Mouse (Mus musculus) left cerebral cortex, adult 2 months (tissue): Measurements from ENCODE around the gene Ppp4r3a. TPM values are rescaled to one million over a fixed set of nuclear protein-coding genes. Genes with fewer than 3 reads are reported as not detected.
"Not testable (repeated sequence)": the region's sequence is repeated elsewhere in the genome, so short reads cannot be mapped to it uniquely, and the experiment has no call there.

Experiments
- DNase-seq, 2 experiments: peaks; one replicate each; pipeline ENCODE4 v3.0.0; 2021 to 2022; ENCODE audit warnings: low spot score in 2 of 2, mixed read lengths in 1 of 2; ENCODE audit errors: extremely low spot score in 1 of 2
- H3K27ac ChIP-seq: fragments of 200-600 bp; 2 replicates; pipeline ENCODE4 v1.8.1; 2022
- H3K4me3 ChIP-seq: fragments of 200-600 bp; 2 replicates; pipeline ENCODE4 v1.8.1; 2022
- CTCF ChIP-seq: fragments of 200-600 bp; IDR thresholded peaks from 2 replicates; pipeline ENCODE4 v1.8.1; 2022; ENCODE audit warnings: antibody characterized with exemption, mild to moderate bottlenecking, moderate library complexity
- intact Hi-C: fragments of 180-260 bp; cut with DNase I; formaldehyde crosslinking; loops from one replicate; pipeline ENCODE4 v1.15.1; 2025
- total RNA-seq, 2 experiments: library from RNA; stranded (reverse); gene quantifications; 2 replicates each; pipeline ENCODE4 v1.2.3; 2021

Ppp4r3a gene
- total RNA-seq, 2 experiments from 2014 or later = 44.1 to 45.0 TPM

DNA sequence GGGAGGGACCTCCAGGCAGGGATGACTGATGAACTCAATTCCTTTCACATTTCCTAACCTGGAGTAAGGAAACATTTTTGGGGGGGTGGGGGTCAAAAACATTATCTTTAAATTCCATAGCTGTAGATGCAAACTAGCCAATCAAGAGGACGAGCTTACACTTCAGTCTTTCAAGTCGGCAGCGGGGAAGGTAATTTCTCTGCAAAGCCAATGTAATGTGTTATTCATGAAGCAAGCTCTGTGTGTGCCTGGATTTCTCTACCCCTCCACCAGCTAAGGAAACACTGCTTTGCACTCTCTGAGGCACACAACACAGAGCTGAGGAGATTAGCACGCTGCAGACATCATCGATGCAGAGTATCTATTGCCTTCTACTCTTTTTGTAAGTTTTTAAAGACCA is 64.5 kb downstream of the Ppp4r3a start:
- H3K27ac ChIP-seq = no peak overlapping the region
- no peak for TF ChIP-seq CTCF
- intact Hi-C loops = no loop called here
- no peak overlapping the region for H3K4me3 ChIP-seq
- DNase-seq = no peak

DNA sequence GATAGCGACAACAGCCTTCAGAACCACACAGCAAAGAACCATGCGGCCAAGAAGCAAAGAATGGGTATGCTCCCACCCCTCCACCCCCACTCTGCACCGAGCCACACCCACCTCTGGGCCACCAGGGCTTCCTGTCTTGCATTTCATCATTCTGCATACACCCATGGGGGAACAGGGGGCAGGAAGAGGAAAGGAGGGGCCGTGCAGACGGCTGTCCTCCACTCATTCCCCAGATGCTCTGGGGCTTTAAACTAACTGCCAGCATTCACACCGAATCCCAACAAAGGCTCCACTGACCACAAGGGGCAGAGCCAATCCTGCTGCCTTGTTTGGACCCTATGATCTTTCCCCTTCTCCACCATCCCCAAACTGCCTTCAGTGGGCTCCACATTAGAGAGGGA is 65.5 kb downstream of the Ppp4r3a start:
- Histone ChIP-seq H3K27ac (no peak overlapping the region), H3K4me3 (no peak overlapping the region)
- DNase-seq = no peak
- no peak; the same call in 1 of the 2 replicates for TF ChIP-seq CTCF
- intact Hi-C loops = no loop called here

DNA sequence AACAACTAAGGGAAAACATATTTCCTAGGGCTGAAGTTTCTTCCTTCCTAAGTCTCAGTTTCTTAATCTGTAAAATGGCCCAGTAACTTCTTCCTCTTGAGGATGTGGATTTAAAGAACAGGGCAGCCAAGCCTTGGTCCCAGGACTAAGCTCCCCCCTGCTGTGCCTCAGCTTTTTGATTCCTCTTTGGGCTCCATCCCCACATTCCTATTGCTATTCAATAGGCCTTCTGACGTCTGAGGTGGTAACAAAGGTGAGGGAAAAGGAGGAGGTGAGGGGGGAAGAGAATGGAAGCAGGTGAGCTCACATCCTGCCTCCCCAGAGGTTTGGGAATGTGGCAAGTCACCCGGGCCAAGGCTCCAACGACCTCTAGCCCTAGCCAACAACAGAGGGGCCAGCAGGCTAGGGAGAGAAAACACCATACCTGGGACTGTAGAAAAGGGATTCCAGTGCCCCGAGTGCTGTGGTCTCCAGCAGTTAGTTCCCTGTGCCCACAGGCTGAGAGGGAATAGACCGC is 67.0 kb downstream of the Ppp4r3a start:
- Histone ChIP-seq H3K27ac (no peak overlapping the region), H3K4me3 (no peak overlapping the region)
- TF ChIP-seq CTCF = no peak
- no peak for DNase-seq
- intact Hi-C loops = no loop called here

DNA sequence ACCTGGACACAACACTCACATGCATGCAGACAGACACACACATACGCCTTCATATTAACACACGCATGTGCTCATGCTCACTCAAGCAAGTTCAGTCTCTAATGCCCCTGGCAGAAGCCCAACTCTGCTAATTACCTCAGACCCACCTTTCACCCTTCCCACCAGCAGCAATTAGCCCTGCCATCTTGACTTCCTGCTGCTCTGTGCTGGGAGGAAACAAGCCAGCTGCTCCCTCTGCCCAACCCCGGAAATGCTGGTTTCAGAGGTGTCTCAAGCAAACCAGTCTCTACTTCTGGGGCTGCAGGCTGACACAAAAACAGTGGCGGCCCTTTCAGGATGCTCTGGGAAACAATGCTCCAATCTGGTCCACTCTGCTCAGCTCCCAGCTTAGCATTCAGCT is 67.6 kb downstream of the Ppp4r3a start:
- DNase-seq = no peak
- Histone ChIP-seq H3K27ac (no peak overlapping the region), H3K4me3 (no peak overlapping the region)
- intact Hi-C loops = no loop called here
- TF ChIP-seq CTCF = no peak

DNA sequence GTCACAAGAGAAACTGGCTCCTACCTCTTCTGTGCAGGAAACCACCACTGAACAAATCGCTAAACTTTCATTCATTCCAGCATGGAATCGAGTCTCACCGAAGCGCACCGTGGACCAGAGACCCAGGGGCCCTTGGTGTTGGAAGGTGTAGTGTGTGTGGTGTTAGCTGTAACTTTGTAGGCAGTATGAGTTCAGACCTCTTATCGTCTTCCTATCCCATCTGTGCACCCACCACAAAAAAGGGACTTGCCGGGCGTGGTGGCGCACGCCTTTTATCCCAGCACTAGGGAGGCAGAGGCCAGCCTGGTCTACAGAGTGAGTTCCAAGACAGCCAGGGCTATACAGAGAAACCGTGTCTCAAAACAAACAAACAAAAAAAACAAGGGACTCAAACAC is 68.3 kb downstream of the Ppp4r3a start:
- intact Hi-C loops = no loop called here
- TF ChIP-seq CTCF = no peak
- H3K27ac ChIP-seq = no peak overlapping the region
- DNase-seq = no peak
- no peak overlapping the region for H3K4me3 ChIP-seq

DNA sequence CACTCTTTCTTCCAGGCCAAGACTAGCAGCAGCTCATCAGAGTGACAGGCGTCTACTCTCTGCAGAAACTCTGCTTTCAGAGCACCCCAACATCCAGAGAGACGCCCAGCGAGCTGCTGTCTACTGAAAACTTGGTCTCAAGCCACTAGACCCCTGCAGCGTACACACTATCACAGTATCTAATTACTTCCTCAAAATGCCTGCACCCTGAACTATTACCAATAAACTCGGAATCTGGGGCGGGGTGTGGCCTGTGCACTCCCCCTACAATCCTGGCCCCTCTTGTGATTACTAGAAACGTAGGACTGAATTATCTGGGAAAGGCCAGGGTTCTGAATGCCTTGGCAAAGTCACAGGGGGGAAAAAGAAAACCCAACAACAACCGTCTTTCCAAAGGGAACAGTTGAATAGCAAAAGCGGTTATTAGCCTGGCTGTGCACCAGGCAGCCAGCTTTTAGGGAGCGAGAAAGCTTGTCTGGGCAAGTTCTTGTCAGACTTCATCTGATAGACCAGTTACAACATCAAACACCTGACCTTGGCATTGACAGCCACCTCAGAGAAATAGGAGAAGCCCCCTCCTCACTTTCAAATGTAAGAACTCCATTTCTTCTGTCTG is 68.8 kb downstream of the Ppp4r3a start:
- Histone ChIP-seq H3K4me3 (no peak overlapping the region), H3K27ac (no peak overlapping the region)
- no peak for TF ChIP-seq CTCF
- no peak for DNase-seq
- intact Hi-C loops = no loop called here

DNA sequence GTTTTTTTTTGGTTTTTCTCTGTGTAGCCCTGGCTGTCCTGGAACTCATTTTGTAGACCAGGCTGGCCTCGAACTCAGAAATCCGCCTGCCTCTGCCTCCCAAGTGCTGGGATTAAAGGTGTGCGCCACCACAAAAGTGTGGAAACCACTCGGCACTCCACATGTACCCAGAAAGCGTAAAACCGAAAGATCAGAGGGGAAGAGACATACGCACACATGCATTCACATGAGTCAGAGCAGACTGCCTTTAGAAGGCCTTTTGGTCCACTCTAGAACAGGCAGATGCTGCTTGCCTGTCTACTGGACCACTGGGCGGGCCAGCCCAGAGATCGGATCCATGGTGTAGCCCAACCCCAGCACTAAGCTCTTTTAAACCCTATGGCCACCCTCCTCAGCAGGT is 69.8 kb downstream of the Ppp4r3a start:
- DNase-seq, H3K4me3 ChIP-seq, H3K27ac ChIP-seq, intact Hi-C loops: not testable (repeated sequence)

DNA sequence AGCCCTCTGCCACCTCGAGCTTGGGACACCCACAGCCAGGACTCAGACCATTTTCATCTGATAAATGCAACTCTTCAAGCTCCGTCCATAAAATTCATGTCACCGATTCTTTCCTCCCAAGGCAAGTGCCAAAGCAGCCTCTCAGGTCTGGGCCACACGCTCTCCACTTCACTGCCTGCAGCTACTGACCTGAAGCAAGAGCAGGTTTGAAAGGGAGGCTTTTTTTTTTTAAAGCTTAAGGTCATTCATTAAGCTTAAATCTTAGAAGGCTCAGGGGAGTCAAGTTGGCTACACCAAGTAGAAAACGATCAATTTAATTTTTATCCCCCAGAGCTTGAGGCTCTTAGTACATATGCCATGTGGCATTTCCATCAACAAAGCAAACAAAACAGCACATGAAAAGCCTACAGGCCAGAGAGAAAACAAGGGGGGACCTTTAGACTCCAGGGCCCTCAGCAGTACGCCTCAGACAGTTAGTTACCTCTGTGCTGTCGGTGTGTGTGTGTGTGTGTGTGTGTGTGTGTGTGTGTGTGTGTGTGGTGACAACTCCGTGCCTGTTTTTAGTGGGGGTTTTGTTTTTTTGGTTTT is 70.3 kb downstream of the Ppp4r3a start:
- intact Hi-C loops = no loop called here
- H3K4me3 ChIP-seq = no peak overlapping the region
- H3K27ac ChIP-seq = no peak overlapping the region
- TF ChIP-seq CTCF = no peak
- no peak for DNase-seq

DNA sequence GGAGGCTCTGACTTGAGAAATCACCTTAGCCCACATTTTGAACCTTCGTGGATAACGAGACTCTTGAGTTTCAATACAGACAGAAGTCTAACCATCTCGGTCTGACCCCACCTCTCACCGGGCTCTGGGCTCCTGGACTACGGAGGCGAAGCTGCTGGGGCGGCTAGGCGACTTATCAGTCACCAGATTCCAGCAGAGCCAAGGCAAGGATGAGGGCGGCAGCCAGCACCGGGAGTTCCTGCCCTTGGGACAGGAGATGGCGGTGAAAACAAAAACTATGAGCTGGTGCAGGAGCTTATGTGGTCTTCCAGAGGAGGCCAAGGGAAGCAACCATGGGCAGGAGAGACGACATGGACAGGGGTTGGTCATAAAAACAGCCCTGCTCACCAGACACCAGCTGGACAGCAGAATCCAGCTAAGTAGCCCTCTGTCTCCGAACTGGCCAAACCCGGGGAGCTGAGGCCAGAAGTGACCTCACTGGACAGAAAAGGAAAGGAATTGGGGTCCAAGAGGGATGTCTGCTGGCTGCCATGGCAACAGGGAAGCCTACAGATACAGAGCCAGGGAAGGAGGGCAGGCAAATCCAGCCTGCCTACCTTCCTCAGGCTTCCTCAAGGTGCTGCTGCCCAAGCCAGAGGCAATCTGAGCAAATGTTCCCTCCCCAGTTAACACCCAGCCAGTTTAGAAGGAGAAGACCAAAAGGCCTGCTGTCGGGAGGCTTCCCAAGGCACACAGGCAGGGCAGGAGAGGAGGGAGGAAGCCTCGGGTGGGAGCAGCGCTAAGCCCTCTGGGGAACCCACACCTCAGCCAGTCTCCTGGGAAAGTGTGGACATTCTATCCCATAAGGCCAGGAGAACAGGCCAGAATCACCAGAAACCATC is 71.1 kb downstream of the Ppp4r3a start:
- TF ChIP-seq CTCF = no peak
- no peak overlapping the region for H3K27ac ChIP-seq
- H3K4me3 ChIP-seq = no peak overlapping the region
- no peak for DNase-seq
- intact Hi-C loops = no loop called here

DNA sequence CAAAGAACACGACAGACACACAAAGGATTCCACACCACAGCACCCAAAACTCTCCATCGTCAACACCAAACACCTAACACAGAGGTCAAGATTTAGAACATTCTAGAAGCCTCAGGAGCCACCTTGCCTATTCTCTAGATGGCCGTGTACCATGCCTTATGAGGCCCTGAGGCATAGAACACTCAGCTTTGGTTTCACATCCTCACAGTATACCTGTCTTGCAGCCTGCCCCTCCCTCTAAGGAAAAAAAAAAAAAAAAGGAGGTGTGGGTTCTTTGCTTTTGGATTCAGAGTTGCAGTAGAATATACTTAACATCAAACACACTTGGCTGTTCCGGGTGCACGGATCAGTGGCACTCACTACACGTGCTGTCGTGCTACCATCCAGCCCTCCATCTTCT is 72.5 kb downstream of the Ppp4r3a start:
- TF ChIP-seq CTCF = no peak
- no peak overlapping the region for H3K27ac ChIP-seq
- no peak overlapping the region for H3K4me3 ChIP-seq
- no peak for DNase-seq
- intact Hi-C loops = no loop called here

DNA sequence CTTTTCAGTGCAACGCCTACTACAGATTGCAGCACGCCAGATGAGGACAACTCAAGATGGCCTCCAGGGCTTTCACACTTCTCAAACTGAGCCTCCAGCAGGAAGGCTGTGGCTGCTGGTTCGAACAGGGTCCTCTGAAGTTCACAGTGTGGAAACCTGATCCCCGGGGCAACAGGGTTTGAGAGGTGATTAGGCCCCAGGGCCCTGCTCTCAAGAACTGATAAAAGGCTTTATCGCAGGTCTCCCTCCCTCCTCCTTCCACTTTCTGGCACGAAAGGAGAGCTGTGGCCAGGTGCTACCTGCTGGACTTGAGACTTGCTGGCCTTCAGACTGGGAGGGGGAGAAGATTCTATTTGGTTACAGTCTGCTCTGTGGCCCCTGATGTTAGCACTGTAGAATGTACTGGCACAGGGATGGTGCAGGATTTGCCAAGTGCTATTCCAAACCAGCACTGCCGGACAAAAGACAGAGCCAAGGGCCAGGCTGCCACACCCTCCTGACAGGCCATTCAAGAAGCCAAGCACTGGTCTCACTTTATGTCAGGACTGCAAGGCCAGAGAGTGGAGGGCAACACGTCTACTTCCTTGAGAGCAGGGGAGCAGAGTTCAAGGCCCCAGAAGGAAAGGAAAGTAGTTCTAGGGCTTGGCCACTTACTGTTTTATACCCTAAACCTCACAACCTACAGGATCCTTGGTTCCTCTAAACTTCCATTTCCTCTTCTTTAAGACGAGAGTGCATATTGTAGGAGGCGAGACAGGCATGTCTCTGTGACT is 73.2 kb downstream of the Ppp4r3a start:
- DNase-seq = no peak
- intact Hi-C loops = no loop called here
- H3K4me3 ChIP-seq = no peak overlapping the region
- no peak for TF ChIP-seq CTCF
- no peak overlapping the region for H3K27ac ChIP-seq
